Mouse (Mus musculus): Measurements from ENCODE around the gene Cort. TPM values are rescaled to one million over a fixed set of nuclear protein-coding genes. Genes with fewer than 3 reads are reported as not detected.

Gene Cort
- total RNA-seq, 2 experiments from 2014 or later = 13.8 to 16.6 TPM

GRCm38 (mm10) chr4:149099369-149100017 lies 27.1 kb downstream of the Cort start, which contains the start of gene Pex14:
Gene Pex14, minus strand, starts transcription at chr4:149099876.
- DNase-seq = peak; percentile 92
- intact Hi-C loops (cut with DNase I) = no loop called here

- DNase-seq = no peak
Observed at GRCm38 (mm10) chr4:149098571-149098970, 28.0 kb downstream of the Cort start.

GRCm38 (mm10) chr4:149097956-149098355 lies 28.6 kb downstream of the Cort start:
- intact Hi-C loops (cut with DNase I) = no loop called here
- no peak for DNase-seq

More at GRCm38 (mm10) chr4:149098571-149098970, 28.0 kb downstream of the Cort start:
- intact Hi-C loops (cut with DNase I) = no loop called here

- no peak for DNase-seq
- intact Hi-C loops (cut with DNase I) = no loop called here
Observed at GRCm38 (mm10) chr4:149091364-149091763, 35.2 kb downstream of the Cort start.

- intact Hi-C loops (cut with DNase I) = no loop called here
- DNase-seq = no peak
Observed at GRCm38 (mm10) chr4:149085381-149085780, 41.2 kb downstream of the Cort start.

GRCm38 (mm10) chr4:149081528-149081927 lies 45.0 kb downstream of the Cort start:
- peak; percentile 84 for DNase-seq
- intact Hi-C loops (cut with DNase I) = no loop called here

GRCm38 (mm10) chr4:149080111-149080510 lies 46.5 kb downstream of the Cort start:
- no peak for DNase-seq
- intact Hi-C loops (cut with DNase I) = no loop called here

GRCm38 (mm10) chr4:149079629-149080028 lies 46.9 kb downstream of the Cort start:
- DNase-seq = no peak
- intact Hi-C loops (cut with DNase I) = no loop called here

- no peak for DNase-seq
- intact Hi-C loops (cut with DNase I) = no loop called here
Observed at GRCm38 (mm10) chr4:149078261-149078660, 48.3 kb downstream of the Cort start.

GRCm38 (mm10) chr4:149075871-149076575 lies 50.5 kb downstream of the Cort start:
- intact Hi-C loops (cut with DNase I) = no loop called here
- DNase-seq = peak; percentile 63

- intact Hi-C loops (cut with DNase I) = no loop called here
- no peak for DNase-seq
Observed at GRCm38 (mm10) chr4:149075073-149075472, 51.5 kb downstream of the Cort start.

Other genes with a start within 250 kb of the Cort start
- gene Pex14, start 26.9 kb downstream of the Cort start, total RNA-seq (2021) = 10 to 100 TPM; 38.2 to 40.8 TPM
- 10 to 100 TPM; 40.8 to 45.9 TPM for gene Dffa, start 22.6 kb downstream of the Cort start, total RNA-seq (2021)
- 10 to 100 TPM; 33.5 to 38.3 TPM for gene Cenps, start 10.9 kb upstream of the Cort start, total RNA-seq (2021)
- 10 to 100 TPM; 64.6 to 64.7 TPM for gene Pgd, start 40.0 kb upstream of the Cort start, total RNA-seq (2021)
- gene Kif1b, start 180.9 kb upstream of the Cort start, total RNA-seq (2021) = 100 to 1,000 TPM; 420 to 423 TPM

Data from left cerebral cortex, postnatal 4 days (tissue).